Mouse (Mus musculus) liver, embryonic 16.5 days (tissue): ENCODE measurements around the gene Nsg2. TPM values are rescaled to one million over a fixed set of nuclear protein-coding genes. Genes with fewer than 3 reads are reported as not detected.

Source experiments
- ATAC-seq: fragments of 200-750 bp; cut with Nextera tagmentation; 2 replicates; pipeline ENCODE4 v1.8.0; 2017; ENCODE audit warnings: low read depth, mild to moderate bottlenecking, moderate number of reproducible peaks, moderate library complexity
- H3K27ac ChIP-seq: fragments of 300-500 bp; sonication (generic); 2 replicates; pipeline ENCODE4 v1.5.1; 2014; ENCODE audit warnings: mild to moderate bottlenecking, low read length
- H3K27me3 ChIP-seq: fragments of 300-500 bp; sonication (generic); 2 replicates; pipeline ENCODE4 v1.6.1; 2014; ENCODE audit warnings: low read depth, low read length, mixed read lengths; ENCODE audit not compliant: control insufficient read depth, insufficient read depth
- H3K36me3 ChIP-seq: fragments of 300-500 bp; sonication (generic); 2 replicates; pipeline ENCODE4 v1.6.1; 2014; ENCODE audit warnings: mild to moderate bottlenecking; ENCODE audit not compliant: control insufficient read depth, insufficient read depth
- H3K4me1 ChIP-seq: fragments of 300-500 bp; sonication (generic); 2 replicates; pipeline ENCODE4 v1.6.1; 2014; ENCODE audit warnings: low read depth, low read length, mixed read lengths; ENCODE audit not compliant: control insufficient read depth
- H3K4me2 ChIP-seq: fragments of 300-500 bp; sonication (generic); 2 replicates; pipeline ENCODE4 v1.6.1; 2014; ENCODE audit warnings: low read depth, low read length, mixed read lengths
- H3K4me3 ChIP-seq: fragments of 300-500 bp; sonication (generic); 2 replicates; pipeline ENCODE4 v1.5.1; 2014; ENCODE audit warnings: low read depth, mild to moderate bottlenecking, low read length
- H3K9ac ChIP-seq: fragments of 300-500 bp; sonication (generic); 2 replicates; pipeline ENCODE4 v1.6.1; 2014; ENCODE audit warnings: low read depth, low read length
- H3K9me3 ChIP-seq: fragments of 300-500 bp; sonication (generic); replicated peaks from 2 replicates; pipeline ENCODE4 v1.6.1; 2016; ENCODE audit warnings: low read length; ENCODE audit not compliant: control insufficient read depth
- WGBS: fragments of 180-500 bp; shearing (Covaris S2); extraction: QIAGEN DNeasy Blood & Tissue Kit; methylation state at CpG from one replicate; pipeline ENCODE4 v1.1.7; 2014; ENCODE audit not compliant: insufficient replicate concordance; 5-methylcytosine and 5-hydroxymethylcytosine counted together
- polyA plus RNA-seq: library from polyadenylated mRNA; unstranded; fragments of >200 nt; fragmentation: Nextera tagmentation; extraction: Ambion mirVana; gene quantifications from 2 replicates; pipeline ENCODE4 v1.2.1, GENCODE M21; 2015

Gene Nsg2
- polyA plus RNA-seq, 1 experiment from 2014 or later: 0.19 TPM

- H3K4me1 ChIP-seq: no peaks in the 10 kb centered on the region
- no peak overlapping the region for H3K4me2 ChIP-seq
- no peak overlapping the region for H3K4me3 ChIP-seq
- WGBS: 40% methylated on average over 2 of the region's 2 CpGs
- no peaks in the 10 kb centered on the region for H3K36me3 ChIP-seq
- ATAC-seq: no peak
- H3K27me3 ChIP-seq: no peaks in the 10 kb centered on the region
- no peak overlapping the region for H3K27ac ChIP-seq
- no peaks in the 10 kb centered on the region for H3K9me3 ChIP-seq
- no peak overlapping the region for H3K9ac ChIP-seq
Measured at GRCm38 (mm10) chr11:32087376-32087775, 87.1 kb downstream of the Nsg2 start.

DNA sequence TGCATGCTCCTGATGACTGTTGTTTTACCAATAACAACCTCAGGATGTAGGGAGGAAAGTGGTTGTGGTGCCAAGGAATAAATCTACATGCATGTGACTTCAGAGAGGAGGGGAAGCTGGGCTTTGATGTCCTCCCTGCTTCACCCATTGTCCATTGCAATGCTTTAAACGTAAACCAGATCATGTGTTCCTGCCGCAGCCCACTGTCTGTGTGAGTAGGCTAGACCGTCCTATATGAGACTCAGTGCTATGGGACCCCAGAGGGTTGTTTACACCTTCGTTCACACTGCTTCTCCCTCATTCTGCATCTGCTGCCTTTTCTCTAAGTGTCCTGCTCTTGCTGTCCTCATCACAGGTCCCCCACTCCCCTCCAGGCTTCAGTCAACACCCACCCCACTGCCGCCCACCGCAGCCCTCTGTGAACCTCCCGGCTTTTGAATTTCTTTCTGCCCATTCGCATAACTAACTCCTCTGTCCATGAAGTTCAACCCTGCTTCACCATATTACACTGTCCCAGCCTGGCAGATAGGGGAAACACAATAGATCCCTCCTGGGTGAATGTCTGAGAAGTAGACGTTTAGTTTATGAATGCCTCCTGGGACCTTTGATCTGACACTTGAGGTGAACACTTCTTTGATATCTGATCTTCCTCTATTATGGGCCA is 87.6 kb downstream of the Nsg2 start:
- no peak overlapping the region for H3K27ac ChIP-seq
- H3K9ac ChIP-seq: no peak overlapping the region
- no peaks in the 10 kb centered on the region for H3K36me3 ChIP-seq
- no peaks in the 10 kb centered on the region for H3K9me3 ChIP-seq
- no peaks in the 10 kb centered on the region for H3K27me3 ChIP-seq
- WGBS: 69% methylated on average over 9 of the region's 9 CpGs
- no peak overlapping the region for H3K4me3 ChIP-seq
- H3K4me1 ChIP-seq: no peaks in the 10 kb centered on the region
- no peak for ATAC-seq
- no peak overlapping the region for H3K4me2 ChIP-seq

DNA sequence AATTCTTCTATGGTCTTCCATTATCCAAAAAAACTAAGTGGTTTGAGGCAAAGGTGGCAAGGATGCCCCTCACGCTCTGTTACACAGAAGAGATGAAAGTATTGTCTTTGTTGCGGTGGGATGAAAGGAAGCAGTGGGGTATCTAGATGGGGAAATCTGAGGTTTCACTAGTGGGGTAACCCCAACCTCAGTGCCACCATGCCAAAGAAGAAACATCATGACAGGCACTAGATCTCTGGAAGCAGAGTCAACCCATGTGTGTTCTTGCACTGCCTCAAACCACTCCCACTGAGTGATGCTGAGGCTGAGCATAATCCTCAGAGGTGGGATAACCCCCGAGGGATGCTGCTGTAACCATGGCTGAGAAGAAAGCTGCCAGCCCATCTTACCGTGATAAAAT is 95.5 kb downstream of the Nsg2 start:
- H3K9ac ChIP-seq: no peak overlapping the region
- no peaks in the 10 kb centered on the region for H3K9me3 ChIP-seq
- no peak overlapping the region for H3K4me2 ChIP-seq
- H3K4me3 ChIP-seq: no peak overlapping the region
- H3K4me1 ChIP-seq: no peaks in the 10 kb centered on the region
- H3K36me3 ChIP-seq: no peaks in the 10 kb centered on the region
- no peak for ATAC-seq
- no peak overlapping the region for H3K27ac ChIP-seq
- 53% methylated on average over 4 of the region's 4 CpGs for WGBS
- no peaks in the 10 kb centered on the region for H3K27me3 ChIP-seq

- Histone ChIP-seq H3K27ac (no peak overlapping the region), H3K27me3 (no peaks in the 10 kb centered on the region)
- WGBS: 53% methylated on average over 6 of the region's 6 CpGs
Measured at GRCm38 (mm10) chr11:32096346-32096745, 96.1 kb downstream of the Nsg2 start.

GRCm38 (mm10) chr11:32101059-32101632 is 100.9 kb downstream of the Nsg2 start:
- 34% methylated on average over 3 of the region's 3 CpGs for WGBS
- Histone ChIP-seq H3K27ac (no peak overlapping the region), H3K4me1 (no peaks in the 10 kb centered on the region), H3K36me3 (no peaks in the 10 kb centered on the region), H3K9ac (no peak overlapping the region), H3K4me2 (no peak overlapping the region), H3K9me3 (no peaks in the 10 kb centered on the region), H3K4me3 (no peak overlapping the region), H3K27me3 (peaks cover 2% of the 10 kb centered on the region; the same call in 1 of the 2 replicates)
- ATAC-seq: no peak

More at GRCm38 (mm10) chr11:32096346-32096745, 96.1 kb downstream of the Nsg2 start:
- Histone ChIP-seq H3K4me1 (no peaks in the 10 kb centered on the region), H3K9me3 (no peaks in the 10 kb centered on the region), H3K4me3 (no peak overlapping the region), H3K4me2 (no peak overlapping the region), H3K9ac (no peak overlapping the region), H3K36me3 (no peaks in the 10 kb centered on the region)
- no peak for ATAC-seq

- Histone ChIP-seq H3K27me3 (peaks cover 2% of the 10 kb centered on the region; the same call in 1 of the 2 replicates), H3K9me3 (no peaks in the 10 kb centered on the region), H3K36me3 (no peaks in the 10 kb centered on the region), H3K4me2 (no peak overlapping the region), H3K9ac (no peak overlapping the region), H3K27ac (no peak overlapping the region), H3K4me1 (no peaks in the 10 kb centered on the region), H3K4me3 (no peak overlapping the region)
- ATAC-seq: no peak
- 14% methylated on average over 12 of the region's 12 CpGs for WGBS
Measured at GRCm38 (mm10) chr11:32102976-32103375, 102.7 kb downstream of the Nsg2 start.

DNA sequence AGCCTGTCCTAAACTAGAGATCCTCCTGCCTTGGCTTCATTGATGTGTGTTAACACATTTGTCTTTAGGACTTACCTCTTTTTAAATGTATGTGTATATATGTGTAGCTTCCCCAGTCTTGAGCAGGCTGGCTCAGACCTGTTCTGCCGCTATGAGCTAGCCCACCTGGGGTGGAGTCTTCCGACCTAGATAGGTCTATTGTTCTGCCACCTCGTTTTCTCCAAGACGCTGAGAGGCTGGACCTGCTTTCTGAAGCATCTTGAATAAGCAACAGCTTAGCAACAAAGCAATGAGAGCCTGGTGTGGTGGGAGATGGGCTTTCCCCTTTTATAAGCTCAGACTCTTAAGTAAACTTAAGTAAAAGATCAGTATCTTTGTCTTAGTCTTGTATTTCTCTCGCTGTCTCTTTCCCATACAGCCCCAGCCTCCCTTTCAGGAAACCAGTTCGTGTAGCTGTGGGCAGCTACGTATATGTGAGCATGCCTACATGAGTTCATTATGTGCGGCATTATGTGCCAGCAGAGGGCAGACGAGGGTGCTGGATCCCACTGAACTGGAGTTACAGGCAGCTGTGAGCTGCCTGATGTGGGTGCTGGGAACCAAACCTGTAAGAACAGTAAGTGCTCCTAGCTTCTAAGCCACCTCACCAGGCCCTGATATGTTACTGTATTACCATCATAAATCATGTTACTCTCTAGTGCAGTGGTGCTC is 104.3 kb downstream of the Nsg2 start:
- no peak for ATAC-seq
- WGBS: 55% methylated on average over 9 of the region's 9 CpGs
- Histone ChIP-seq H3K27ac (no peak overlapping the region), H3K4me2 (no peak overlapping the region), H3K36me3 (no peaks in the 10 kb centered on the region), H3K27me3 (peaks cover 2% of the 10 kb centered on the region; the same call in 1 of the 2 replicates), H3K9ac (no peak overlapping the region), H3K4me1 (no peaks in the 10 kb centered on the region), H3K9me3 (no peaks in the 10 kb centered on the region), H3K4me3 (no peak overlapping the region)

DNA sequence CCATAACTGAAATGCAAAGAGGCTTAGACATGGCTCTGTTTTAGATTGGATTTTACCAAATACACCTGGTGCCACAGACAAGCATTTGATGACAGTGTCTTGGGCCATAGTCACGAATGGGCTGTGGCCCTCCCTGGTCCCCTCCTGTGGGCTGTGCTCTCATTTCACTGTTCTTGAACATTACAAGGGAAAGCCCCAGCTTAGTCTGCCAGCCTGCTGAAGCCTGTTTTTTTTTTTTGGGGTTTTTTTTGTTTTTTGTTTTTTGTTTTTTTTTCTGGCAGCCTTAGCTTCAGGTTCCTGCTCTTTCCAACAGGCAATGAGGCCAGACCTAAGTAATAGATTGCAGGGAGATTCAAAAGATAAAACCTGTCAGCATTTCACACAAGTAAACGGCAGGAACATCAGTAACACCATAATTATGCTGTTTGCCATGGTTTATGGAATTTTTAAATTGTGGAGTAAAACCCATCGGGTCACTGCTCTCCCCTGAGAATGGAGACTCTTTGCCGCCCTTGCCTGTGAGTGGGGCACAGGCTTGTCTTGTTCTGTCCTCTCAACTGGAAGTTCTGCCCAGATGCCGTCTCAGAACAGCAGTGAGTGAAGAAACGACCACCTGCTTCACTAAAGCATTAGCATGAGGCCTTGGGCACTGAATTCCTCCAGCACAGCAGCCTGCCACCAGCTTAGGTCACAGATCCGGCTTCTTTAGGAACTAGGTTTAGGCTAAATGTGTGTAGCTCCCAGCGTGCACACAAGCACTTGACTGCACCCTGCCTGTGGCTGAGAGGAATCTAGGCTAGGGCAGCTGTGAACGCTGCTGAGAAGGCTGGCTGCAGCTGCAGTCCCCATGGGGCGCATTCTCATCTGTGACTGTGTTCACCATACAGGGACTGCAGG is 105.7 kb downstream of the Nsg2 start:
- no peak overlapping the region for H3K9ac ChIP-seq
- no peak for ATAC-seq
- WGBS: 43% methylated on average over 10 of the region's 10 CpGs
- no peaks in the 10 kb centered on the region for H3K36me3 ChIP-seq
- H3K9me3 ChIP-seq: no peaks in the 10 kb centered on the region
- no peak overlapping the region for H3K4me2 ChIP-seq
- no peak overlapping the region for H3K27ac ChIP-seq
- H3K4me1 ChIP-seq: no peaks in the 10 kb centered on the region
- H3K27me3 ChIP-seq: peaks cover 2% of the 10 kb centered on the region; the same call in 1 of the 2 replicates
- H3K4me3 ChIP-seq: no peak overlapping the region
